Mouse (Mus musculus) thymus, adult 2 months (tissue): Measurements from ENCODE around the gene Ugt1a8. TPM values are rescaled to one million over a fixed set of nuclear protein-coding genes. Genes with fewer than 3 reads are reported as not detected.

Experiments
- DNase-seq: peaks from one replicate; pipeline ENCODE4 v3.0.0; 2021
- H3K27ac ChIP-seq: fragments of 200-500 bp; 2 replicates; pipeline ENCODE4 v1.5.1; 2012; ENCODE audit warnings: low read length, control low read depth; ENCODE audit not compliant: control insufficient read depth, insufficient read depth
- H3K27me3 ChIP-seq: fragments of 200-500 bp; 2 replicates; pipeline ENCODE4 v1.6.1; 2012; ENCODE audit warnings: mild to moderate bottlenecking, low read length, moderate library complexity, mixed read lengths; ENCODE audit not compliant: control insufficient read depth, insufficient read depth
- H3K36me3 ChIP-seq: fragments of 200-500 bp; 2 replicates; pipeline ENCODE4 v1.6.1; 2012; ENCODE audit warnings: mild to moderate bottlenecking, low read length, moderate library complexity; ENCODE audit not compliant: control insufficient read depth, insufficient read depth
- H3K4me1 ChIP-seq: fragments of 200-500 bp; replicated peaks from 2 replicates; pipeline ENCODE4 v1.6.1; 2012; ENCODE audit warnings: low read length; ENCODE audit not compliant: control insufficient read depth, insufficient read depth
- H3K4me3 ChIP-seq: fragments of 200-500 bp; 2 replicates; pipeline ENCODE4 v1.5.1; 2012; ENCODE audit warnings: mild to moderate bottlenecking, low read length, control low read depth, moderate library complexity; ENCODE audit not compliant: control insufficient read depth, insufficient read depth
- CTCF ChIP-seq: fragments of 200-500 bp; IDR thresholded peaks from 2 replicates; pipeline ENCODE4 v1.5.1; 2012; ENCODE audit warnings: mild to moderate bottlenecking, control low read depth, low read length, moderate library complexity, borderline replicate concordance; ENCODE audit not compliant: control insufficient read depth, poor library complexity, insufficient read depth; ENCODE audit errors: extremely low read depth
- POLR2A ChIP-seq: fragments of 200-500 bp; IDR thresholded peaks from 2 replicates; pipeline ENCODE4 v1.6.1; 2012; ENCODE audit warnings: mild to moderate bottlenecking, low read length, control low read depth, moderate library complexity; ENCODE audit not compliant: control insufficient read depth, poor library complexity, insufficient read depth; ENCODE audit errors: extremely low read depth
- WGBS: fragments of 180-500 bp; shearing (Covaris S2); methylation state at CpG from one replicate; pipeline ENCODE4 v1.1.7; 2018; 5-methylcytosine and 5-hydroxymethylcytosine counted together
- polyA plus RNA-seq: library from polyadenylated mRNA; depleted of rRNA; stranded (reverse); fragments of >200 nt; gene quantifications from 2 replicates; pipeline ENCODE4 v1.2.3, GENCODE M21; 2012

Ugt1a8 gene
- polyA plus RNA-seq, 1 experiment: not detected

DNA sequence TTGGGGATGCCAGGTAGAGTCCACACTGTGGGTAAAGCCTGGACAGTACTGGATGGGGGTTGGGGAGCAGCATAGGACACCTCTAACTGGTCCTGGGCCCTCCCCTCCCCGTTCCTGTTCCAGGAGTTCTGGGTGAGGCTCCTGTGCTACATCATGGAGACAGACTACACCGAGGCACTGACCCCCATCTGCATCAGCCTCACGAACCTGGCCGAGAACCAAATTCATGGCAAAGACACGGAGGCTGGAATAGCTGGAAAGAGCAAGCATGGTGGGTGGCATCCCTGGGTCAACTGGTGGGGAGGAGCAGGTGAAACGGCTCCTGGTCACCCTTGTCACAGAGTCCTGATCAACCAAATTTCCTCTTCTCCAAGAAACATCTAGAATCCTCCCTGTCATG, 151.2 kb downstream of the Ugt1a8 start:
- Histone ChIP-seq H3K36me3 (no peaks in the 10 kb centered on the region), H3K4me3 (no peak overlapping the region), H3K27ac (no peak overlapping the region), H3K4me1 (no peaks in the 10 kb centered on the region), H3K27me3 (no peaks in the 10 kb centered on the region)
- WGBS: 80% methylated on average over 6 of the region's 6 CpGs
- no peak for TF ChIP-seq POLR2A
- TF ChIP-seq CTCF: no peak
- DNase-seq: no peak

DNA sequence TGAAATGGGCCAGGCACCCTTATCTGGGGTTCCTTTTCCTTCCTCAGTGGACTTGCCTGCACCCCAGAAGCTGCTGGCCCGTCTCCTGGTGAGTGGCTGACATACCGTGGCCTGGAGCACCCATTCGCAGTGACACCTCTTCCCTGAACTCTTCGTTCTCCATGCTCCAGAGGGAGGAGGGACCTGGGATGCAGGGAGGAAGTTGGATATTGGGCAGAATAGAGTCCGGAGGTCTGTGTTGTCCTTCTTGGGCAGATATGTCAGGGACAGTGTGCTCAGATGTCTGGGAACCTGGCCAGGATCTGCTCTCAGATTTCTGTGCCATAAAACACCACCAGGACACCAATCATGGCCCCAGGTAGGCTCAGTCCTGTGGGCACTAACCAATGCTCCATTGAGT, 152.5 kb downstream of the Ugt1a8 start:
- DNase-seq: no peak
- Histone ChIP-seq H3K4me3 (no peak overlapping the region), H3K27me3 (no peaks in the 10 kb centered on the region), H3K4me1 (no peaks in the 10 kb centered on the region), H3K27ac (no peak overlapping the region), H3K36me3 (no peaks in the 10 kb centered on the region)
- no peak for TF ChIP-seq POLR2A
- TF ChIP-seq CTCF: no peak
- 78% methylated on average over 5 of the region's 5 CpGs for WGBS

DNA sequence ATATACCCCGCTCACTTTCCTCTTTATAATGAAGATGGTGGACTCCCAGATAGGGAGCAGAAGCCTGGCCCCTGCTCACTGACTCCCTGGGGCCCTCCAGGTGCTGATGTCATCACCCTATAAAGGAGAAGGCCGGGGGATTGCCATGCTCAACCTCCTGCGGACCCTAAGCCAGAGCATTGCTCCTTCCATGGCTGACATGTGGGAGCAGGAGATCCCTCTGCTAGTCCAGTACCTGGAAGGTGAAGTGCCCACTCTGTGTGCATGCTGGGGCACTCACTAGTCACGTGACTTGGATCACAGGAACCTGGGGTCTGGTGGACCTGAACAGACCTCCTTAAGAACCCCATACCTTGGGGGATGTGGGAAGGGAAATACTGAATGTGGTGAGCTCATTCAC, 153.0 kb downstream of the Ugt1a8 start:
- no peak overlapping the region for H3K4me3 ChIP-seq
- TF ChIP-seq CTCF: no peak
- no peak for TF ChIP-seq POLR2A
- H3K27ac ChIP-seq: no peak overlapping the region
- H3K36me3 ChIP-seq: no peaks in the 10 kb centered on the region
- no peaks in the 10 kb centered on the region for H3K27me3 ChIP-seq
- WGBS: 82% methylated on average over 4 of the region's 4 CpGs
- no peak for DNase-seq
- H3K4me1 ChIP-seq: no peaks in the 10 kb centered on the region

DNA sequence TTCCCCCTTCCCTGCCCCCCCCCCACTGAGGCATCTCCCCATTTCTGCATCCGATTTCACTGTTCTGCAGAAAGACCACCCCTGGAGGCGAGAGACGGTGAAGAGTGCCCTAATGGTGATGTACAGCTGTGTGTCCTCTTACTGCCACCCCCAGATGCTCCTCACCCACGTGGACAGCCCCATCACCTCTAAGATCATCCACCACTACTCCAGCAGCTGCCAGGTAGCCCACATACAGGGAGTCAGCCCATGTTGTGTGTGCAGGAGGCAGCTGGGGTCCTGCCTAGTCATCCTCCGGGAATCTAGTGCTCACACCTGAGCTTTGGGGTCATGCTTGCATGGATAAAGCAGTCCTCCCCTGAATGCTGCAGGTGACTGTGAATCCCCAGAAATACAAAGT, 156.2 kb downstream of the Ugt1a8 start:
- no peak overlapping the region for H3K4me3 ChIP-seq
- H3K36me3 ChIP-seq: no peaks in the 10 kb centered on the region
- no peaks in the 10 kb centered on the region for H3K4me1 ChIP-seq
- H3K27ac ChIP-seq: no peak overlapping the region
- H3K27me3 ChIP-seq: no peaks in the 10 kb centered on the region
- DNase-seq: no peak
- TF ChIP-seq POLR2A (no peak), CTCF (no peak)
- WGBS: 70% methylated on average over 5 of the region's 5 CpGs

DNA sequence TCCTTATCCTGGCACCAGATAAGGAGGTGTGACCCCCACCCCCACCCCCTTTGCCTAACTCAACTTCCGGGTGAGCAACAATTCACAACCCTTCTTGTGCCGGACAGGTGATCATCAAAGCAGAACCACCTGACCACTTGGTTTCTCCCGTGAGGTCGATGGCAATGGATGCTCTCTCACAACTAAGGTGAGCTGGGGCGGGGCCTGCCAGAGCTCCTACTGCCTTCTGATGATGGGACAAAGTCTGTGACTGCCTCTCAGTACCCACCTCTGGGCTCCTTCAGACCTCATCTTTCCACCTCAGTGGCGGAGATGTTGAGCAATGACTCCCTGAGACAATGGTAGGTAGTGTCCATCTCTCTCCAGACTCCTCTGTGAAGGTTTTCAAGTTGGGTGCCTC, 158.3 kb downstream of the Ugt1a8 start:
- H3K36me3 ChIP-seq: no peaks in the 10 kb centered on the region
- no peak overlapping the region for H3K4me3 ChIP-seq
- H3K27me3 ChIP-seq: no peaks in the 10 kb centered on the region
- no peak overlapping the region for H3K27ac ChIP-seq
- no peak for DNase-seq
- 81% methylated on average over 6 of the region's 6 CpGs for WGBS
- no peak for TF ChIP-seq CTCF
- no peak for TF ChIP-seq POLR2A
- no peaks in the 10 kb centered on the region for H3K4me1 ChIP-seq

DNA sequence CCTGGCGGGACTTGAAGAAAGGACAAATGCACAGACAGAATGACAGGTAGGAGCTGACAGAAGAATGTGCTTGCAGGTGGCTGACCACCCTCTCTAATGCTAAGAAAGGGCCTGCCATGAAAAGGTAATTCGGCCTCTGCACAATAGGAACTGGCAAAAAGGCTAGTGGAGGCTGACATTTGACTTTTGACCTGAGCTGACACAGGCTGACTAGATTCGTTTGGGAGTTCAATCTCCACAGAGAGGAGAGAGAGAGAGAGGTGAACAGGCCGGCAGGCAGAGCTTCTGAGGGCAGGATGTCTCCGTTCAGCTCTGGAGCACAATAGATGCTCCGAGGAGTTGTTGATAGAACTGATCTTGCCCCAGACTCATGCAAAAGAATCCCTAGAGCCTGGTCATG, 158.8 kb downstream of the Ugt1a8 start:
- no peaks in the 10 kb centered on the region for H3K36me3 ChIP-seq
- no peak overlapping the region for H3K27ac ChIP-seq
- H3K4me1 ChIP-seq: no peaks in the 10 kb centered on the region
- WGBS: 54% methylated on average over 6 of the region's 6 CpGs
- H3K4me3 ChIP-seq: no peak overlapping the region
- TF ChIP-seq POLR2A: no peak
- TF ChIP-seq CTCF: no peak
- H3K27me3 ChIP-seq: no peaks in the 10 kb centered on the region
- no peak for DNase-seq

DNA sequence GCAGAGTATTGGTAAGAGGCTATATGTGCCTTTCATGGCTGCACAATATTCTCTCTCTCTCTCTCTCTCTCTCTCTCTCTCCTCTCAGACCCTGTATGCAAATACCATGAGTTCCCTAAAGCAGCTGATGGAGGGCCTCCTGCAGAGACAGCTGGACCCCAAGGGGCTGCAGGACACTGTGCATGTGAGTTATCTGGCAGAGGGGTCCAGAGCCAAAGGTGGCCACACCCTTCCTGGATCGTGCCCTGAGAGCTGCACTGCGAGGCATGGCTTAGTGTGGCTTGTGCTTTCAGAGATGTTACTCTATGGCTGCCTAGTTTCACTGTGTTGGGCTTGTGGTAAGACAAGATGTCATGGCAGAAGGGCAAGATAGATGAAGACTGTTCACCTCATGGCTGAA, 160.0 kb downstream of the Ugt1a8 start:
- H3K36me3 ChIP-seq: no peaks in the 10 kb centered on the region
- H3K4me1 ChIP-seq: no peaks in the 10 kb centered on the region
- H3K4me3 ChIP-seq: no peak overlapping the region
- no peaks in the 10 kb centered on the region for H3K27me3 ChIP-seq
- DNase-seq: no peak
- H3K27ac ChIP-seq: no peak overlapping the region
- WGBS: 52% methylated on average over 2 of the region's 2 CpGs
- TF ChIP-seq POLR2A (no peak), CTCF (no peak)
